Mouse (Mus musculus) heart, postnatal 0 days (tissue): ENCODE measurements around the gene Kcnq1.

Experiments
- CTCF ChIP-seq: IDR thresholded peaks from 2 replicates; pipeline ENCODE4 v1.5.1; 2016; ENCODE audit warnings: antibody characterized with exemption, control low read depth, low read depth
- EP300 ChIP-seq: IDR thresholded peaks from 2 replicates; pipeline ENCODE4 v1.6.1; 2016; ENCODE audit warnings: antibody characterized with exemption, low read depth

DNA sequence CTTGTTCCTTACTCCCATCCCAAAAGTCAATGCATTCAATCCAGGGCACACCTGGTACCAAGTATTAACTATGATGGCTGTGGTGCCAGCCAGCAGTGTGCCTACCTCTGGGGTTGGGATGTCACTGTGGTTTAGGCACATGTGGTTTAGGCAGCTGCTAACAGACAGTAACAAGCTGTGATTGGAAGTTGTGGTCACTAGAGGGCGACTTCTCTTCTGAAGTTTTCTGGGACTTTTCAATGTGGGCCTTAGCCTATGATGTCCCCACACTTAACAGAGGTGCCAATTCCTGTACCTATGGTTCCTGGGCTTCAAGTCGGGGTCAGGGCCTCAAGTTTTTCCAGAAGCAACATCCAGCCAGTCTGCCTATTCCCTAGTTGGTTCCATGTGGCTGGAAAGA lies 45.0 kb downstream of the Kcnq1 start:
- TF ChIP-seq CTCF (peak; percentile 63), EP300 (no peak)
